Mouse (Mus musculus): ENCODE results near the gene Gm49321. TPM values are rescaled to one million over a fixed set of nuclear protein-coding genes. Genes with fewer than 3 reads are reported as not detected.

Gm49321 gene
- 10 to 100 TPM; 25.3 to 26.5 TPM for polyA plus RNA-seq (2017; shearing (Covaris generic))

GRCm38 (mm10) chr12:73937353-73937752 is at the start of gene Gm49321:
Gm49321 (plus strand) TSS chr12:73937653.

GRCm38 (mm10) chr12:73964291-73965281 is 27.1 kb downstream of the Gm49321 start, which contains the start of gene Snapc1:
Snapc1 (plus strand) TSS chr12:73964481.

GRCm38 (mm10) chr12:73997297-73998127 is 60.1 kb downstream of the Gm49321 start, which contains the start of gene Syt16:
Syt16 (plus strand) TSS chr12:73997661.

Other genes starting within 250 kb of the Gm49321 start
- 100 to 1,000 TPM; 160 to 342 TPM for gene Hif1a, start 36.3 kb upstream of the Gm49321 start, polyA plus RNA-seq (2017; shearing (Covaris generic))
- gene Snapc1, start 26.8 kb downstream of the Gm49321 start, polyA plus RNA-seq (2017; shearing (Covaris generic)) = 10 to 100 TPM; 29.7 to 30.8 TPM
- not detected for gene Syt16, start 60.0 kb downstream of the Gm49321 start, polyA plus RNA-seq (2017; shearing (Covaris generic))

Data from activated CD4-positive, CD25-positive, alpha-beta regulatory T cell (primary cell).